Mouse (Mus musculus) T-helper 17 cell (primary cell): ENCODE results near the gene Layn.

Experiments used
- in situ Hi-C, 2 experiments: fragments of 300-600 bp; cut with MboI, MseI; formaldehyde crosslinking; loops; 1 replicate in 1 of 2; 2 replicates in 1 of 2; pipeline ENCODE4 v1.15.1; 2025; ENCODE audit warnings: high pct_unique_total_duplicates in 2 of 2

Gene Layn

DNA sequence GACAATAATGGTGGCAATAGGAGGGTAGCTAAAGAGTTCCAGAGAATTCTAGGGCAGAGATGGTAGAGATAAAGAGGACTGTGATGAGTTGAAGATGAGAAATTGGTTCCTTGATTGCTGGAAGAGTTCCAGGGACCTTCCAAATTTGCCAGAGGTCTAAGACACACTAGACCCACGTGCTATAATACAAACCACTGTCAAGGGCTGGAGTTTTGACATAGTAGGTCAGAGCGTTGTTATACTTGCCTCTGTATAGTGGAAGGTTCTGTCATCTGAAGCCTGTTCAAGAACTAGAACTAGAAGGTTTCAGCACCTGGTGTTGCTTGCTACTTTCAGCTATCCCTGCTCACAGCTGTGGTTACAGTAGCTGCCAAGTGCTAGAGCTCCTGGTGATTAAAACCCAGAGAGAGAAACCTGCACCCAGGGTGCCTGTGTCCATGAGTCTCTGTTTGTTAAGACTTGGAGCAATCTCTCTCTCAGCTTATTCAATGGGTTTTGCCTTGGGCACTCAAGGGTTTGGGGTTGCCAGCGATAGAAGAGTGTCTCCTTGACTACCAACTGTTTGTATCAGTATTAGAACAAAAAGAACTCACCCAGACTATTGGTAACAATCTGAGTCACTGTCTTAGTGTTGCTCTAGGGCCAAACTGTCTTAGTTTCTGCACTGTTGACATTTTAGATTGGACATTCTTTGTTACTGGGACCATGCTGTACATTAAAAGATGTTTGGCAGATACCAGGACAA is 43.9 kb downstream of the Layn start:
- in situ Hi-C loops = no loop called here

DNA sequence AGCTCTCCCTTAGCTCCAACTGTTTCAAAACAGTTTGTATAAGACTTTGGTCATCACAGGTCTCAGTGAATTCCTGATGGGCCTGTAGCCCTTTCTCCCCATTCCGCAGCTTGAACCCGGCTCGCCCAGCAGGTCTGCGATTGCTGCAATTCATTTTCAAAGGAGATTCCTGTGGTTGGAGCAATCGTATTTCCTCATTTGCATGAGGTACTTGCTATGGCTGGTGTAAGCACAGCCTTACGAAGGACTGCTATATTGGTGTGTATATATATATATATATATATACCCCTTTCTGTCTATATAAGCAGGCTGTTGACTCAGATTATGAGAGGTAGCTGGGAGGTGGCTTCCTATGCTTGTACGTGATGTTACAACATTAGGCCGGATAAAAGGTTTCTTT is 44.6 kb downstream of the Layn start:
- in situ Hi-C loops = no loop called here

DNA sequence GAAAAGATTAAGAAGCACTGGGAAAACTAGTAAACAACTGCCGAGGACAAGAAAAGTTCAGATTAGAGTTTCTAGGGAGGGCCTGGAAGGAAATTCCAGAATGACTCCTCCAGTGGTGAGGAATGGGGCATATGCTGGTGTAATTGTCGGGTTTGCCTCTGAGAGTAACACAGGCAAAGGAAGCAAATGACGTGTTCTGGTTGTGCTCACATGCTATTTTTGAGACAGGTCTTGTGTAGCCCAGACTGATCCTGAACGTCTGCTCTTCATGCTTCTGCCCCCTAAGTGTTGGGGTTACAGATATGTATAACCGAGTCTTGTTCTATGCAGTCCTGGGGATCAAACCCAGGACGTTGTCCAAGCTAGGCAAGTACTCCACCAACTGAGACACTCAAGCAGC is 45.3 kb downstream of the Layn start:
- in situ Hi-C loops = no loop called here

DNA sequence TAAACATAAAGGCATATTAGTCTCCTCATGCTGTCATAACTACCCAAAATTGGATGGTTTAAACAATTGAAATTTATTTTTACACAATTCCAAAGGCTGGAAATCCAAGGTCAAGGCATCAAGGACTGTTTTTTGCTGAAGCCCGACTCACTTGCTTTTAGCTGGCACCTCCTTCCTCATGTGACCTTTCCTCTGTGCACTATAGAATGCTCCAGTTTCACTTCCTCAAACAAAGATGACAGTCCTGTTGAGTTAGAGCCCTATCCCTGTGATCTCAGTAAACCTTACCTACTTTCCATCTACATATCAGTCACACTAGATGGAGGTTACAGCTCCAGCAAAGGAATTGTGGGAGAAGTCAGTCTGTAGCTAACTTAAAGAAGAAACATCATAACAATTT is 46.7 kb downstream of the Layn start:
- in situ Hi-C loops = no loop called here

DNA sequence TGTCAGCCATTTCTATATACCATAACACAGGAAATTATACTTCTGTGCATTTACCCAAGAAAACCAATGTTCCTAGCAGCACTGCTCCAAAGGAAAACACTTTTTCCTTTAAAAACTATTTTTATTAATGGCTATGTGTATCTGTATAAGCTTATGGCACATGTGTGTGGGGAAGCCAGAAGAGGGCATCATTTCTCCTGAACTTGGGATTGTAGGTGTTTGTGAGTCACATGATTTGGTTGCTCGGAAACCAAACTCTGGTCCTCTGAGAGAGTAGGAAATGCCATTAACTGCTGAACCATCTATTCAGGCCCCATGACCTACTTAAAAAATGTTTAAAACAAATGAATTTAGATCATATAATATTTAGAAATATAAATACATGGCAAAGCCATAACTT is 49.9 kb downstream of the Layn start:
- in situ Hi-C loops = no loop called here

DNA sequence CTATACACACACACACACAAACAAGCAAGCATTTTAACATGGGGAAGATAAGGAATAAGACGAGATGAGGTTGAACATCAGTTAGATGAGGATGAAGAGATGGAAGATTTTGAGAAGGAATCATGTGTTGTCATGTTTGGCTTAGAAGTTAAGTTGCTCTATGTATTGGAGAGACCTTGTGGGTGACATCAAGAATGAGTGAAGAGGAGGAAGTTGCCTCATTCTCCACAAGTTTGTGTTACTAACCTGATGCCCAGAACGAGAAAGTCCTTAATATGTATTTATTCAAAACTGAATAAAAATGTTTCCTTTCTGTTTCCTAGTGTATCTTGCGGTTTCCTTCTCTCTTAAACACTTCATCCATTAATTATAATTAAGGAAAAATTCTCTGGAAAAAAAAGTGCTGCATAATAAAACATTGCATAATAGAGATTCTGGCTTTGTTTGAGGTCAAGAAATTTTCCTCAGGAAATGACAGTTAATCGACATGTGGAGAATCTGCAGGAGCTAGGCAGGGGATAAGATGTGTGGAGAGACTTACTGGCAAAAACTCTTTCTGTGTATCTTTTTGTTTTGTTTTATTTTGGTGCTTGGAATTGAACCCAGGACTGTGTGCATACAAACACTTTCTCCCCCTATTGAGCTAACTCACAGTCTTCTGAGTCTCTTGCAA is 55.6 kb downstream of the Layn start:
- in situ Hi-C loops = no loop called here

DNA sequence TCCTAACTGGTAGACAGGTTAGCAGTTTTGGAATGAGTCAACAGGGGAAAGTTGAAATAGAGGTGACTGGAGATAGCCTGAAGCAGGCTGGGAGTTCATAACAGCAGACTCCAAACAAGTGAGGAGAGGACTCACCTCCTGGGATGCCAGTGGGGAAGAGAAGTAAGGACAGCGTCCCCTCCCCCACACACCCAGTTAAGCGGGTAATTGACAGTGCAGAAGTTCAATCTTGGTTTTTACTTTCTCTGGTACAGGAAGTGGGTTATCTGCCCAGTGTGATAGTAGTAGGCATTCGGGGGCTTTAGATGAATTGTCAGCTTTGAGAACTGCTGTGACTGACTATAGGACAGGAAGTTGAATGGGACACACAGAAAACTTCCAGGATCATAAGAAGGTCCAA is 56.5 kb downstream of the Layn start:
- in situ Hi-C loops = no loop called here

DNA sequence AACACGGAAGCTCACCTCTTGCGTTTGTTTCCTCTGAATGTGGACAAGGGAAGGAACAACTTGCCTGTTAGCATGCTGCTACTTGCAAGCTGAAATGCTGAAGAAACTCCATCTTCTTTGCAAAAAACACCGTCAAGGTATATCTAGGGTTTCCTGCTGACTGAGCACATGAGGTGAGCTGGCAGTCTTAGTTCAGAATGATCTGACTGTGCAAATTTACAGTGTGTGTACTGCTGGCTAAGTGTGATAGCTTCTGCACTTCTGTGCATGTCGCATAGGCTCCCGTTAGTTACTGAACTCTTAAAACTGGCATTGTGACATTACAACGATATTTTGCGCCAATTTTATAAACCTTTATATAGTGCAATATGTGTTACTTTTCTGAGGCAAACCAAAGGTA is 57.2 kb downstream of the Layn start:
- in situ Hi-C loops = no loop called here

DNA sequence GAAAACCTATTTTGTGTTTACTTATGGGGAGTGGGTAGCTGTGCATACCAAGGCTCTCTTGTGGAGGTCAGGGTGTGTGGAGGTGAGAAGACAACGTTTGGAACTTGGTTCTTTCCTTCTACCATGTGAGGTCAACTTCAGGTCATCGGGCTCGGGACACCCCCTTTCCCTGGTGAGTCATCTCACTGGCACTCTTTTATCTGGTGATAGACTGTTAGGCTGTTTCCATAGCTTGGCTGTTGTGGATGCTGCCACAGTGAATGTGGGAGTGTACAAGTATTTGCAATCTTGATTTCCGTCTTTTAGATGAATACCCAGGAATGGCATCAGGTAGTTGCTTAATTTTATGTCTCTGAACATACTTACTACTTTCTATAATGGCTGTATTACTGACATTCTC is 61.2 kb downstream of the Layn start:
- in situ Hi-C loops = no loop called here

DNA sequence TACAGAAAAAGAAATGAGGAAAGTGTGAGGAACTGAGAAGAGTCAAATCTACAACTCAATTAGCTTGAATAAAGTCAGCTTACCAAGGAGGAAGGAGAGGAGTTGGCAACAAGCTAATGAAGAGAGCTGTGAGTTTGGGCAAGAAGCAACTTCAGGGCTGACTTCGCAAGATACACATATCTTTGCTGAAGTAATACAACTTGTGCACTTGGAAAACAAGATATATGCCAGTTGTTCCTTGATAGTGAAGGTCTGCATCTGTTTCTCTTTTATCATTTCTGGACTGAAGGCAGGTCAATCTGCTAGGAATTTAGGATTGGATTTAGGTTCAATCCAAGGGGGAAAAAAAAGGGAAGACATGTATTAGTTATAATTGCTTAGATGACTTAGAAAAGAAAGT is 63.2 kb downstream of the Layn start:
- in situ Hi-C loops = loop anchor here in 1 of 2 experiments (5.0 kb wide), 1 partner anchor 161 kb away; no protein-coding TSS in a partner anchor

DNA sequence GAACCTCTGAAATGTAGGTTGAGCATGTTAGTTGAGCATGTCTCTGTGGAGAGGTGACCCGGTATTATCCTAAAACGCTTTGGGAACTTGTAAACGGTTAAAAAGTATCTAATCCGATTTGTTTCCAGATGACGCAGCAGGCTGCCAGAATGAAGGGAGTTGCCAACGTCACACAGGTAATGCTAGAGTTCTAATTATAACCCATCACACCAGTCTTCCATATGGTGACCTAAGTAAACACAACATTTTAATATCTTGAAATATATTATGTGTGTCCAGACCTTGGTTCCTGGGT is 67.3 kb downstream of the Layn start:
- in situ Hi-C loops = loop anchor here in 1 of 2 experiments (5.0 kb wide), 1 partner anchor 157 kb away; no protein-coding TSS in a partner anchor

DNA sequence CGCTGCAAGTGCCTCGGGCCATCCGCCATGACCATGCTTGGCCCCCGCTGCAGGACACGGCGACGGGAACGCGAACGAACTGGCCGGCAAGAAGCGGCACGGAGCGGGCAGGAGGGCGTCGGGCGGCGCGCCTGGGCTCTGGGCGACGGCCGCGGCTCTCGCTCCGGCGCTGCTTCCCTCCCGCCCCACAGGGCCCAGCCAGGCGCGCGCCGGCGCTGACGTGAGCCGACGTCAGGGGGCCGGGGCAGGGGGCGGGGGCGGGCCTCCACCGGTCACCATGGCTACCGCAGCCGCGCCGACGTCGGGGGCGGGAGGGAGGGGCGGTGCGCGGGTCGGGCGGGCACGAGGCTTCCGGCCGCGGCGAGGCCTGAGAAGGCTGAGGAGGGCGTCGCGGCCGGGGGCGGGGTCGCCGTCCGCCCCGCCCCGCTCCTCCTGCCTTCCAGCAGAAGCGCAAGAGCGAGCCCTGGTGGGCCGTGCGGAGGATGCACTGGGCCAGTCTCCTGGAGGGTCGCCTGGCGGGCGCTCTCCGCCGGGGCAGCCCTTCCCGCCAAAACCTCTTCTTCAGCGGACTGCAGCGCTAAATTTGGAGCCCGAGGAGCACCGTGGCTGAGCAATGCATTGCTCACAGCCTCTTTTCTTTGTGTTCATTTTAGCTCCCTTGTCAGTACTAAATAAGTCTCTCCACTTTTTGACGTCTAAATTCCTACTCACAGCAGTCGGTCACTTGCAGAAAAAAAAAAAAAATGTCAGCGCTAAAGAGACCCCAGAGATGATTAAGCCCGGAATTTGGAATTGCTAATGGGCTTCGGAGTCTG is 67.8 kb downstream of the Layn start, which contains the start of gene Sik2:
TSS of gene Sik2 (minus strand) at position 233 of the 815 bp plus-strand sequence.
- in situ Hi-C loops = loop anchor here in 1 of 2 experiments (5.0 kb wide), 1 partner anchor 157 kb away; no protein-coding TSS in a partner anchor

DNA sequence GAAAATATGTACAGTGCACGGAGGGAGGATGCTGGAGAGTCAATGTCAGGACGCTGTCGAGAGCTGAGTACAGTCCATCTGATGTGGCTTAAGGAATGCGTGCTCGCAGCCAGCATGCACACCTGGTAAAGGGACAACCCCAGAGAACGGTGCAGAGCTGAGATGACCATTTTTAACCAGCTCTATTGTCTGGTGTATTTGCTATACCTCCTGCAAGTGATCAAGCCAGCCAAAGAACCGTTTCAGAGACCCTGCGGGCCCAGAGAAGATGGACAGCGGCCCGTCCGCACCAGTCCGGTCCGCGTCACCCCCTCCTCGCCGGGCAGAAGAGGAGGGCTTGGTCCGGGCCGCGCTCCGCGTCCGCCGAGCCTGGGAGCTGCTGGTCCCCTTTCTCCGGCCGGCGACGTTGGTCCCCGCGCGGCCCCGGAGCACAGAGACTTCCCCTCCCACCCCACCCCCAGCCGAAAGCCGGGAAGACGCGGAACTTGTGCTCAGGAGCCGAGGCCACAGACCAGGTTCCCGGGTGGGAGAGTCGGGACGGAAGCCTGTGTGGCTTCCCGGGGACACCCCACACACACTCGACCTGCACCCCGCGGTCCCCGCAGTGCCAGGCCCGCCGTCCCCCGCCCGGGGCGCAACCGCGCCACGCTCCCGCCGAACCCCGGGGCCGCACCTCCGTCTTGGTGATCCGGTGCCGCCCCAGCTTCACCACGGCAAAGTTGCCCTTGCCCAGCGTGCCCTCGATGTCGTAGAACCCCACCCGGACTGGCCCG is 68.6 kb downstream of the Layn start:
- in situ Hi-C loops = loop anchor here in 1 of 2 experiments (5.0 kb wide), 1 partner anchor 156 kb away; no protein-coding TSS in a partner anchor

DNA sequence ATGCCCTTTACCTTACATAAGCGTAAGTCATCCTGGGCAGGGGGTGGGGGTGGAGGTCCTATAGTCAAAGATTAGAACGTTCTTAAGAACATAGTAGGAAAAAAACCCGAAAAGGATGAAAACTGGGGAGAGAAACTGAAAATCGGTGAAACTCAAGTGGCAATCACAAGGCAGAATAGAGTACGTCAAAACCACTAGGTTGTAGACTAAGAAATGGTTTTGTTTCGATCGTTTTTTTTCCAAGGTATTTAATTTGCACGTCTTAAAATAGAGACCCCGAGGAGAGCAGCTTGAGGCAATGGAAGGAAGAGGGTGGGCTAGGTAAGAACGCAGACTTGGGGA is 69.2 kb downstream of the Layn start:
- in situ Hi-C loops = loop anchor here in 1 of 2 experiments (5.0 kb wide), 1 partner anchor 155 kb away; no protein-coding TSS in a partner anchor

DNA sequence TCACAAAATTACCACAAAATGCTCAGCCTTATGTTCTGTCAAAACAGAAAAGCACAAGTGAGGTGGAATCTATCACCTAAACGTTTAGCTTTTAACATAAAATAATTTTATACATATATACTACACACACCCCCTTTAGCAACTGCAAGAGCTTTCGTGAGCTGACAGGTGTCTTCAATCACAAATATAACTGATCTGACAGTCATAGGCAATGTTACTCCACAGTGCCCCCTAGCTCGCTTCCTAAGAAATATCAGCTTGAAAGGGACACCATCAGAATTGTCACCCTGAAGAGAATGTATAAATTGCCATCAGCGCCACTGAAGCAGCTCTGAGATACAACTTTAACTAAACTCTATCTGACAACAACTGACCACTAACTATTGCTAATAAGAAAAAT is 70.0 kb downstream of the Layn start:
- in situ Hi-C loops = loop anchor here in 1 of 2 experiments (5.0 kb wide), 1 partner anchor 155 kb away; no protein-coding TSS in a partner anchor
